Mouse (Mus musculus) embryonic facial prominence, embryonic 11.5 days (tissue): ENCODE measurements around the gene Cd72. TPM values are rescaled to one million over a fixed set of nuclear protein-coding genes. Genes with fewer than 3 reads are reported as not detected.
A peak's percentile ranks its signal among the peaks of the same experiment; 100 is the strongest.

Experiments used
- ATAC-seq: fragments of 200-750 bp; cut with Nextera tagmentation; replicated peaks from 2 replicates; pipeline ENCODE4 v1.8.0; 2017; ENCODE audit warnings: low read depth; ENCODE audit not compliant: insufficient number of reproducible peaks, low FRiP score, low TSS enrichment
- DNase-seq: peaks from one replicate; pipeline ENCODE4 v3.0.0-alpha.2; 2015; ENCODE audit warnings: low spot score
- H3K27ac ChIP-seq: fragments of 300-500 bp; sonication (generic); replicated peaks from 2 replicates; pipeline ENCODE4 v1.5.1; 2014; ENCODE audit warnings: mild to moderate bottlenecking, low read depth, low read length, control low read depth
- H3K27me3 ChIP-seq: fragments of 300-500 bp; sonication (generic); 2 replicates; pipeline ENCODE4 v1.6.1; 2014; ENCODE audit warnings: mild to moderate bottlenecking, low read length, moderate library complexity, mixed read lengths; ENCODE audit not compliant: control insufficient read depth, insufficient read depth
- H3K36me3 ChIP-seq: fragments of 300-500 bp; sonication (generic); replicated peaks from 2 replicates; pipeline ENCODE4 v1.6.1; 2014; ENCODE audit warnings: low read depth, mild to moderate bottlenecking, low read length, moderate library complexity, mixed read lengths; ENCODE audit not compliant: control insufficient read depth, insufficient read depth
- H3K4me1 ChIP-seq: fragments of 300-500 bp; sonication (generic); 2 replicates; pipeline ENCODE4 v1.6.1; 2014; ENCODE audit warnings: low read length, mixed read lengths; ENCODE audit not compliant: control insufficient read depth, insufficient read depth
- H3K4me2 ChIP-seq: fragments of 300-500 bp; sonication (generic); 2 replicates; pipeline ENCODE4 v1.6.1; 2014; ENCODE audit warnings: low read depth, mild to moderate bottlenecking, control low read depth, low read length, moderate library complexity
- H3K4me3 ChIP-seq: fragments of 300-500 bp; sonication (generic); 2 replicates; pipeline ENCODE4 v1.5.1; 2014; ENCODE audit warnings: low read depth, low read length, control low read depth
- H3K9ac ChIP-seq: fragments of 300-500 bp; sonication (generic); replicated peaks from 2 replicates; pipeline ENCODE4 v1.6.1; 2014; ENCODE audit warnings: mild to moderate bottlenecking, control low read depth, low read length
- H3K9me3 ChIP-seq: fragments of 300-500 bp; sonication (generic); replicated peaks from 2 replicates; pipeline ENCODE4 v1.6.1; 2016; ENCODE audit warnings: mild to moderate bottlenecking, low read length, inconsistent platforms, mixed read lengths; ENCODE audit not compliant: control insufficient read depth
- WGBS: fragments of 180-500 bp; shearing (Covaris S2); extraction: QIAGEN DNeasy Blood & Tissue Kit; methylation state at CpG from one replicate; pipeline ENCODE4 v1.1.7; 2014; 5-methylcytosine and 5-hydroxymethylcytosine counted together
- polyA plus RNA-seq: library from polyadenylated mRNA; unstranded; fragments of >200 nt; fragmentation: Nextera tagmentation; extraction: Ambion mirVana; gene quantifications from 2 replicates; pipeline ENCODE4 v1.2.1, GENCODE M21; 2014

Gene Cd72
- polyA plus RNA-seq, result 2.4 and 2.7 TPM in 2 replicates

GRCm38 (mm10) chr4:43454041-43454836 lies at the start of gene Cd72:
Gene Cd72, minus strand, starts transcription at chr4:43454628.
- DNase-seq, result peak; percentile 19
- Histone ChIP-seq H3K4me1 (no peaks in the 10 kb centered on the region; the same call in 1 of the 2 replicates), H3K4me2 (peak within 1 kb of the TSS; percentile 41), H3K4me3 (peak within 1 kb of the TSS; percentile 5), H3K36me3 (no peaks in the 10 kb centered on the region), H3K27ac (no peak within 1 kb of the TSS), H3K27me3 (peaks cover 6% of the 10 kb centered on the region; the same call in 1 of the 2 replicates), H3K9me3 (no peaks in the 10 kb centered on the region), H3K9ac (no peak within 1 kb of the TSS)
- ATAC-seq, result no peak
- WGBS, result 31% methylated on average over 20 of the region's 20 CpGs

DNA sequence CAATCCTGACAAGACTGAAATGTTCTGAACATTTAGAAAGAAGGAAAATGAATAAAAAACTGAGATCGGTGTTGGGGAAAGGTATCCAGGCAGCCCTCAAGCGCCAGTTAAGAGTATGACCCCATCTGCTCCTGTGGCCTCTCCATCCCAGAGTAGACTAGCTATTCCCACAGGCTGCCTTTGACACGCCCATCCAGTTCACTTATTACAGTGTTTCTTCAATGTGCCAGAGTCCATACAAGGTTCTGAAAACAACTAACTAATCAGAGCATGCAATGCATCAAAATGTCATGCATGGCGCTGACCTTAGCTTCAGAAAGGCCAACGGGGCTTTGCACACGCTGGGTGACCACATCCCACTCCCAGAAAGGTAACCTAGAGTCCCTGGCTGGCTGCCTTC lies 49.1 kb upstream of the Cd72 start:
- Histone ChIP-seq H3K4me1 (peaks cover 5% of the 10 kb centered on the region), H3K9ac (no peak overlapping the region), H3K4me3 (no peak overlapping the region), H3K4me2 (no peak overlapping the region), H3K9me3 (no peaks in the 10 kb centered on the region), H3K27ac (no peak overlapping the region), H3K36me3 (no peaks in the 10 kb centered on the region), H3K27me3 (peaks cover 3% of the 10 kb centered on the region)
- DNase-seq (no peak), ATAC-seq (no peak)
- WGBS, result 78% methylated on average over 6 of the region's 6 CpGs

GRCm38 (mm10) chr4:43503041-43503440 lies 48.6 kb upstream of the Cd72 start:
- Histone ChIP-seq H3K9ac (no peak overlapping the region), H3K27ac (no peak overlapping the region), H3K36me3 (no peaks in the 10 kb centered on the region), H3K27me3 (peaks cover 3% of the 10 kb centered on the region), H3K4me3 (no peak overlapping the region), H3K4me1 (peaks cover 8% of the 10 kb centered on the region), H3K9me3 (no peaks in the 10 kb centered on the region), H3K4me2 (no peak overlapping the region)
- DNase-seq, result no peak
- 71% methylated on average over 2 of the region's 2 CpGs for WGBS
- no peak for ATAC-seq

- H3K9me3 ChIP-seq, result no peaks in the 10 kb centered on the region
- whole genome bisulfite sequencing, result 6% methylated on average over 50 of the region's 50 CpGs
- H3K9ac ChIP-seq, result peak within 1 kb of the TSS; percentile 67
- peak; percentile 93 for DNase-seq
- H3K4me1 ChIP-seq, result peaks cover 8% of the 10 kb centered on the region
- no peaks in the 10 kb centered on the region for H3K27me3 ChIP-seq
- H3K27ac ChIP-seq, result 0 out of 2 replicates have a peak within 1 kb of the TSS, but pooled peaks have one; percentile 3
- peak; percentile 81 for ATAC-seq
- peak within 1 kb of the TSS; percentile 57 for H3K4me3 ChIP-seq
- peak within 1 kb of the TSS; percentile 66 for H3K4me2 ChIP-seq
- H3K36me3 ChIP-seq, result 0 out of 2 replicates have a peak, but pooled peaks cover 3% of the 10 kb centered on the region
Measured at GRCm38 (mm10) chr4:43499407-43500333, 45.2 kb upstream of the Cd72 start, which contains the start of gene Arhgef39. Gene Arhgef39, minus strand, starts transcription at chr4:43499695.

- Histone ChIP-seq H3K27me3 (no peaks in the 10 kb centered on the region), H3K9ac (peak overlapping the region; percentile 67), H3K4me1 (peaks cover 8% of the 10 kb centered on the region), H3K27ac (0 out of 2 replicates have a peak overlapping the region, but pooled peaks have one; percentile 3), H3K4me3 (peak overlapping the region; percentile 57), H3K4me2 (peak overlapping the region; percentile 66), H3K36me3 (0 out of 2 replicates have a peak, but pooled peaks cover 3% of the 10 kb centered on the region), H3K9me3 (no peaks in the 10 kb centered on the region)
- ATAC-seq (no peak), DNase-seq (peak; percentile 76)
- WGBS, result 11% methylated on average over 8 of the region's 8 CpGs
Measured at GRCm38 (mm10) chr4:43498983-43499382, 44.6 kb upstream of the Cd72 start.

DNA sequence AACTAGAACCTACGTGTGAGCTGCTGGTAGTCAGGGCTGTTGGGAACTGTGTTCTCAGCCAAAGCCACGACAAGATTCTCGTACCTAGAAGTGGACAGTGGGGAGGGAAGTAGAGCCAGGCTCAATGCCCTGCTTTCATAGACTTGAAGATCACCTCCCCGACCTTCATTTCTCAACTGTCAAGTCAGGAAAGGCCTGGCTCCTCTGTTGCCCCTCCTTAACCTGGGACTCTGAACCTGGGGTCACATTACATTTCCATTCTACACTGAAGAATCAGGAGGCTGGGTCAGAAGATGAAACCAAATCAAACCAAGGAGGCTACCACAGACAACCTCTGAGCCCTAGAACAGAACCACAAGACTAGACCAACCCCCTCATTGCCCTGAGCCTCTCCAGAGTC lies 43.5 kb upstream of the Cd72 start:
- 74% methylated on average over 4 of the region's 4 CpGs for WGBS
- Histone ChIP-seq H3K27me3 (no peaks in the 10 kb centered on the region), H3K4me3 (peak overlapping the region; percentile 57), H3K9me3 (no peaks in the 10 kb centered on the region), H3K9ac (peak overlapping the region; percentile 67), H3K4me2 (peak overlapping the region; percentile 66), H3K4me1 (peaks cover 8% of the 10 kb centered on the region), H3K27ac (no peak overlapping the region), H3K36me3 (0 out of 2 replicates have a peak, but pooled peaks cover 3% of the 10 kb centered on the region)
- DNase-seq, result no peak
- no peak for ATAC-seq

- H3K4me1 ChIP-seq, result peaks cover 8% of the 10 kb centered on the region
- H3K9ac ChIP-seq, result no peak overlapping the region
- H3K27me3 ChIP-seq, result no peaks in the 10 kb centered on the region
- H3K4me2 ChIP-seq, result no peak overlapping the region
- ATAC-seq (no peak), DNase-seq (no peak)
- H3K36me3 ChIP-seq, result 0 out of 2 replicates have a peak, but pooled peaks cover 3% of the 10 kb centered on the region
- H3K9me3 ChIP-seq, result no peaks in the 10 kb centered on the region
- no peak overlapping the region for H3K4me3 ChIP-seq
- WGBS, result 93% methylated on average over 8 of the region's 8 CpGs
- no peak overlapping the region for H3K27ac ChIP-seq
Measured at GRCm38 (mm10) chr4:43497405-43497804, 43.0 kb upstream of the Cd72 start.
